8 mouse cellular contexts compared by ENCODE assay signal in the genomic region with DNA sequence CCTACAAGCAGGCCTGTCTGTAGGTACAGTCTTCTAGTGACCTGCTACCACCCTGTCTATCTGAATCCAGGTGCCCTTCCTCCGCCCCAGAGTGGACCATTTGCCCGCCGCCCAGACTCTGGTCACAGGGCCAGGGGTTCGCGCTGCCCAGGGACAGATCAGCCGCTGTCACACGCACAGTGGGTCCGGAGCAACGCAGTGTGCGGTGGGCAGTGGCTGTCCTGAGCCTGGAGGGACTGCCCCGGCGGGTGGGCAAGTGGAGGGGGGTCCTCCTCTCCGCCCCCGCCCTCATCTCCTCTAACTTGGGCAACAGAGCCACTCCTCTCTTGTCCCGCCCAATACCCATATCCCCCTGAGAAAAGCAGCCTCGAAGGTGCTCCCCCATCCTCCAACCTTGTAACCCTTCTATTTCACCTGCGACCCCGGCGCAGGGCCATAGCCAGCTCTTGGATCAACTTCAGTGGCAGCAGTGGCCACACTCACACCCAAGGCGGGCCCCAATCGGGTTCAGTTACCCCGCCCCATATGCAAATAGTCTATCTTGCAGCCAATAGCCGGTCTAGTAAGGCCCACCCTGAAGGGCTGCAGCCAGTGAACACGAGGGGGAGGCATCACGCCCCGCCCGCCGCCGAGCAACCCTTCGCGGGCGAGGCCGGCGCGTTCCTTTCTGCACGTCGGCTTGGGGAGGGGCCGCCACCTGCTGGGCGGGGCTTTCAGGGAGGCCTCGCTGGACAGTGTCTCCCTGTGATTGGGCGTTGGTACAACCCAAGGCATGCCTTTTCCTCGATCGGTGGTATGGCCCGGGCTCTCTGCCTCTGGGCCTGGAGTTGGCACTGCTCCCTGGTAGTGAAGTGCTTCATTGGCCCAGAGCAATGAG. TPM values are rescaled to one million over a fixed set of nuclear protein-coding genes. Genes with fewer than 3 reads are reported as not detected.
DNase-seq lines count a peak whose midpoint lies in the region; ATAC-seq lines count a peak whose summit lies in the region.

No protein-coding gene starts in this region.

- H3K4me2 ChIP-seq in heart, embryonic 13.5 days: peak overlapping the region; percentile 83
- peak overlapping the region; percentile 93 for H3K4me2 ChIP-seq in liver, embryonic 12.5 days
- H3K4me2 ChIP-seq in stomach, embryonic 15.5 days: peak overlapping the region; percentile 83

- peak overlapping the region; percentile 91 for H3K27ac ChIP-seq in heart, embryonic 13.5 days (replicated peaks)
- H3K27ac ChIP-seq in liver, embryonic 12.5 days: peak overlapping the region; percentile 90
- peak overlapping the region; percentile 93 for H3K27ac ChIP-seq in stomach, embryonic 15.5 days

- peak; percentile 93 for DNase-seq in CD4-positive helper T cell, adult 2 months (ENCODE audit: low read depth, low spot score)
- DNase-seq in brain, embryonic 18.5 days (ENCODE audit: low read depth, low spot score): peak; percentile 89
- peak; percentile 98 for DNase-seq in kidney, postnatal 10 days
- DNase-seq in natural killer cell, adult 2 months (ENCODE audit: low spot score in 2 of 2): peak; percentile 90 to 92

- H3K36me3 ChIP-seq in heart, embryonic 13.5 days: peaks cover 20% of the 10 kb centered on the region
- H3K36me3 ChIP-seq in liver, embryonic 12.5 days: peaks cover 39% of the 10 kb centered on the region
- no peaks in the 10 kb centered on the region for H3K36me3 ChIP-seq in stomach, embryonic 15.5 days

- peak overlapping the region; percentile 89 for H3K9ac ChIP-seq in heart, embryonic 13.5 days
- peak overlapping the region; percentile 87 for H3K9ac ChIP-seq in liver, embryonic 12.5 days
- H3K9ac ChIP-seq in stomach, embryonic 15.5 days: peak overlapping the region; percentile 84

- H3K4me1 ChIP-seq in heart, embryonic 13.5 days: peaks cover 48% of the 10 kb centered on the region
- H3K4me1 ChIP-seq in liver, embryonic 12.5 days: peaks cover 65% of the 10 kb centered on the region
- H3K4me1 ChIP-seq in stomach, embryonic 15.5 days: peaks cover 51% of the 10 kb centered on the region

- ATAC-seq in erythroid progenitor cell, adult 5-6 weeks (replicated peaks; ENCODE audit: low FRiP score, poor library complexity, severe bottlenecking): peak; percentile 87
- peak; percentile 95 for ATAC-seq in heart, embryonic 13.5 days (ENCODE audit: extremely low read depth, insufficient number of reproducible peaks, low FRiP score, low TSS enrichment)
- ATAC-seq in liver, embryonic 12.5 days: peak; percentile 97
- peak; percentile 97 for ATAC-seq in stomach, embryonic 15.5 days (ENCODE audit: insufficient read depth, low FRiP score, low read depth)

- WGBS in heart, embryonic 13.5 days: 2% methylated on average over 44 of the region's 44 CpGs
- 8% methylated on average over 44 of the region's 44 CpGs for WGBS in liver, embryonic 12.5 days (ENCODE audit: insufficient replicate concordance)
- 4% methylated on average over 44 of the region's 44 CpGs for WGBS in stomach, embryonic 15.5 days

- peak overlapping the region; percentile 68 for H3K4me3 ChIP-seq in heart, embryonic 13.5 days
- peak overlapping the region; percentile 73 for H3K4me3 ChIP-seq in liver, embryonic 12.5 days
- peak overlapping the region; percentile 62 for H3K4me3 ChIP-seq in stomach, embryonic 15.5 days (replicated peaks)

- no peaks in the 10 kb centered on the region for H3K27me3 ChIP-seq in heart, embryonic 13.5 days (replicated peaks)
- no peaks in the 10 kb centered on the region for H3K27me3 ChIP-seq in liver, embryonic 12.5 days (replicated peaks)
- no peaks in the 10 kb centered on the region for H3K27me3 ChIP-seq in stomach, embryonic 15.5 days (replicated peaks)

- H3K9me3 ChIP-seq in heart, embryonic 13.5 days: no peaks in the 10 kb centered on the region
- no peaks in the 10 kb centered on the region for H3K9me3 ChIP-seq in liver, embryonic 12.5 days (replicated peaks)
- no peaks in the 10 kb centered on the region for H3K9me3 ChIP-seq in stomach, embryonic 15.5 days

RNA-seq across cellular contexts. Expression of a gene that starts 5.8 kb away (rescaled TPM):
- 33.1 and 33.9 TPM in 2 replicates for total RNA-seq in erythroid progenitor cell, adult 5-6 weeks (2015; ENCODE audit: low replicate concordance)
- 10.9 and 13.4 TPM in 2 replicates for total RNA-seq in erythroid progenitor cell, adult 5-6 weeks (2017; ENCODE audit: low replicate concordance)
- 15.1 and 15.3 TPM in 2 replicates for polyA plus RNA-seq in heart, embryonic 13.5 days (2015; fragmentation: Nextera tagmentation; extraction: Ambion mirVana)
- 27.3 and 28.3 TPM in 2 replicates for polyA plus RNA-seq in liver, embryonic 12.5 days (2016; fragmentation: Nextera tagmentation; extraction: Ambion mirVana)
- 67.7 and 73.3 TPM in 2 replicates for polyA plus RNA-seq in stomach, embryonic 15.5 days (2015; fragmentation: Nextera tagmentation; extraction: Ambion mirVana)

RNA-seq across cellular contexts. Expression of a gene that starts 7.1 kb away (rescaled TPM):
- 80.1 and 114 TPM in 2 replicates for total RNA-seq in erythroid progenitor cell, adult 5-6 weeks (2015; ENCODE audit: low replicate concordance)
- 63.5 and 90.0 TPM in 2 replicates for total RNA-seq in erythroid progenitor cell, adult 5-6 weeks (2017; ENCODE audit: low replicate concordance)
- 43.5 and 46.2 TPM in 2 replicates for polyA plus RNA-seq in heart, embryonic 13.5 days (2015; fragmentation: Nextera tagmentation; extraction: Ambion mirVana)
- 52.9 and 53.1 TPM in 2 replicates for polyA plus RNA-seq in liver, embryonic 12.5 days (2016; fragmentation: Nextera tagmentation; extraction: Ambion mirVana)
- 58.8 and 63.4 TPM in 2 replicates for polyA plus RNA-seq in stomach, embryonic 15.5 days (2015; fragmentation: Nextera tagmentation; extraction: Ambion mirVana)

RNA-seq across cellular contexts. Expression of a gene that starts 7.6 kb away (rescaled TPM):
- 1.8 TPM in 1 of 2 replicates, not detected in the other for total RNA-seq in erythroid progenitor cell, adult 5-6 weeks (2015; ENCODE audit: low replicate concordance)
- 2.2 TPM in 1 of 2 replicates, not detected in the other for total RNA-seq in erythroid progenitor cell, adult 5-6 weeks (2017; ENCODE audit: low replicate concordance)
- 0.56 and 0.72 TPM in 2 replicates for polyA plus RNA-seq in heart, embryonic 13.5 days (2015; fragmentation: Nextera tagmentation; extraction: Ambion mirVana)
- 0.99 and 1.1 TPM in 2 replicates for polyA plus RNA-seq in liver, embryonic 12.5 days (2016; fragmentation: Nextera tagmentation; extraction: Ambion mirVana)
- polyA plus RNA-seq in stomach, embryonic 15.5 days (2015; fragmentation: Nextera tagmentation; extraction: Ambion mirVana): 2.8 and 2.9 TPM in 2 replicates

RNA-seq across cellular contexts. Expression of a gene that starts 27.5 kb away (rescaled TPM):
- total RNA-seq in erythroid progenitor cell, adult 5-6 weeks (2015; ENCODE audit: low replicate concordance): 8.3 and 8.8 TPM in 2 replicates
- 3.6 and 5.8 TPM in 2 replicates for total RNA-seq in erythroid progenitor cell, adult 5-6 weeks (2017; ENCODE audit: low replicate concordance)
- polyA plus RNA-seq in heart, embryonic 13.5 days (2015; fragmentation: Nextera tagmentation; extraction: Ambion mirVana): 3.1 and 3.3 TPM in 2 replicates
- polyA plus RNA-seq in liver, embryonic 12.5 days (2016; fragmentation: Nextera tagmentation; extraction: Ambion mirVana): 16.4 and 17.9 TPM in 2 replicates
- 5.4 and 7.2 TPM in 2 replicates for polyA plus RNA-seq in stomach, embryonic 15.5 days (2015; fragmentation: Nextera tagmentation; extraction: Ambion mirVana)

RNA-seq across cellular contexts. Expression of a gene that starts 27.7 kb away (rescaled TPM):
- total RNA-seq in erythroid progenitor cell, adult 5-6 weeks (2015; ENCODE audit: low replicate concordance): 39.8 and 94.4 TPM in 2 replicates
- total RNA-seq in erythroid progenitor cell, adult 5-6 weeks (2017; ENCODE audit: low replicate concordance): 40.5 and 47.2 TPM in 2 replicates
- polyA plus RNA-seq in heart, embryonic 13.5 days (2015; fragmentation: Nextera tagmentation; extraction: Ambion mirVana): 67.5 and 90.7 TPM in 2 replicates
- 124 and 125 TPM in 2 replicates for polyA plus RNA-seq in liver, embryonic 12.5 days (2016; fragmentation: Nextera tagmentation; extraction: Ambion mirVana)
- 113 and 123 TPM in 2 replicates for polyA plus RNA-seq in stomach, embryonic 15.5 days (2015; fragmentation: Nextera tagmentation; extraction: Ambion mirVana)

Comparison
In these comparisons a context has a peak if more than half of its experiments do, and no peak if none do; other contexts are left out.
1. Peak in every context shown above with its lines: DNase-seq, ATAC-seq, H3K4me3 ChIP-seq and H3K27ac ChIP-seq.